10 mouse cellular contexts compared by ENCODE assay signal in the genomic region with DNA sequence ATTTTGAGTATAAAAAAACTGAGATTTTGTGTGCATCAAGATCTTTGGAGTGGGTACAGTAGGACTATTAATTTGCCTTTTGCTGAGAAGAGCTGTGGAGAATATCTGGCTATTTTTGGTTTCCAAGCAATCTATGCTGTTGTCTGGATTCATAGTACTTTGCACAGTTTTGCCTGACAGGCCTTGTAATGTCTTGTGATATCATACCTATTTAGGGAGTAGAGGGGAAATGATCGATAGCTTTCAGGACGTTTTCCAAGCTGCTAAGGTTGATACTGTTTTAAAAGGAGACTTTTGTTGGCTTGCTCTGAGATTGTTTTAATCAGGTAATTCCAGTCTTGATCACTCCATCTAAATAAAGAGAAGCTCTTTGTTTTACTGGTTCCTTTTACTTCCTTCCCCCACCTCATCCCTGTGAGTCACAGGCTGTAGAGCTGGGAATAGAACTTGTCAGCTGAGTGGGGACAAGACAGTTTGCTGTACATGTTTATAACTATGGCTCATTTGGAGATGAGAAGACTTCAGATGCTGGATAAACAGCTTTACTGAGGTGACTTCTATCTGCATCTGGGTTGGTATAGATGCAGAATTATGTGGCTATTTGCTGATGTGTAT. TPM values are rescaled to one million over a fixed set of nuclear protein-coding genes. Genes with fewer than 3 reads are reported as not detected.
DNase-seq lines count a peak whose midpoint lies in the region; ATAC-seq and TF ChIP-seq lines count a peak whose summit lies in the region.
"Had no signal": no experiment of that assay in that cellular context is flagged by ENCODE, and none has a peak within 500 bp of the region (broad histone marks: within the 10 kb centered on the region; RNA-seq: fewer than 3 reads in every experiment).

No protein-coding gene starts in this region.

- peak overlapping the region; percentile 62 for H3K4me2 ChIP-seq in heart, embryonic 12.5 days
- 0 out of 2 replicates have a peak overlapping the region, but pooled peaks have one; percentile 5 for H3K4me2 ChIP-seq in stomach, embryonic 14.5 days (replicated peaks; ENCODE audit: low read depth, low read length)
- H3K4me2 ChIP-seq: lung, embryonic 15.5 days had no signal

- no peak for TF ChIP-seq POLR2A in liver, adult 2 months (IDR thresholded peaks at IDR 0.05; ENCODE audit: extremely low read depth, insufficient read depth, low read length)

- peaks cover 27% of the 10 kb centered on the region for H3K4me1 ChIP-seq in liver, adult 2 months (ENCODE audit: control insufficient read depth, insufficient read depth, low read length)
- peaks cover 31% of the 10 kb centered on the region for H3K4me1 ChIP-seq in heart, embryonic 12.5 days (replicated peaks)
- H3K4me1 ChIP-seq in stomach, embryonic 14.5 days (ENCODE audit: control insufficient read depth, insufficient read depth, low read length) = peaks cover 13% of the 10 kb centered on the region

- H3K27ac ChIP-seq in liver, adult 2 months (replicated peaks; ENCODE audit: insufficient read depth, low read depth, low read length) = peak overlapping the region; percentile 48
- H3K27ac ChIP-seq in heart, embryonic 12.5 days (ENCODE audit: poor library complexity, severe bottlenecking) = peak overlapping the region; percentile 95
- H3K27ac ChIP-seq in stomach, embryonic 14.5 days (ENCODE audit: low read length) = peak overlapping the region; percentile 53; the same call in 1 of the 2 replicates
- H3K27ac ChIP-seq: lung, embryonic 15.5 days had no signal

- H3K27me3 ChIP-seq in liver, adult 2 months (ENCODE audit: control insufficient read depth, insufficient read depth, low read length) = no peaks in the 10 kb centered on the region
- H3K27me3 ChIP-seq in heart, embryonic 12.5 days (replicated peaks) = no peaks in the 10 kb centered on the region
- no peaks in the 10 kb centered on the region for H3K27me3 ChIP-seq in stomach, embryonic 14.5 days (ENCODE audit: control insufficient read depth, insufficient read depth, low read length)
- H3K27me3 ChIP-seq: CH12.LX; lung, embryonic 15.5 days had no signal

- no peaks in the 10 kb centered on the region for H3K9me3 ChIP-seq in heart, embryonic 12.5 days (replicated peaks)
- H3K9me3 ChIP-seq in stomach, embryonic 14.5 days (ENCODE audit: control insufficient read depth, low read depth, low read length) = no peaks in the 10 kb centered on the region
- H3K9me3 ChIP-seq: lung, embryonic 15.5 days had no signal

- H3K36me3 ChIP-seq in liver, adult 2 months (ENCODE audit: control insufficient read depth, insufficient read depth, low read length) = no peaks in the 10 kb centered on the region
- no peaks in the 10 kb centered on the region for H3K36me3 ChIP-seq in heart, embryonic 12.5 days
- H3K36me3 ChIP-seq in stomach, embryonic 14.5 days (ENCODE audit: control insufficient read depth, insufficient read depth, low read length) = no peaks in the 10 kb centered on the region
- H3K36me3 ChIP-seq: lung, embryonic 15.5 days had no signal

- H3K4me3 ChIP-seq in liver, adult 2 months (ENCODE audit: insufficient read depth, low read depth, low read length) = no peak overlapping the region
- peak overlapping the region; percentile 38 for H3K4me3 ChIP-seq in heart, embryonic 12.5 days
- peak overlapping the region; percentile 8; the same call in 1 of the 2 replicates for H3K4me3 ChIP-seq in stomach, embryonic 14.5 days (ENCODE audit: low read depth, low read length)
- H3K4me3 ChIP-seq: lung, embryonic 15.5 days had no signal

- no peak for TF ChIP-seq CTCF in liver, adult 2 months (IDR thresholded peaks at IDR 0.05; ENCODE audit: low read depth, low read length)

- peaks cover 33% of the 10 kb centered on the region for H3K79me2 ChIP-seq in liver, adult 2 months (ENCODE audit: control insufficient read depth, insufficient read depth, low read length)

- no peak for ATAC-seq in heart, embryonic 12.5 days (ENCODE audit: insufficient number of reproducible peaks, low FRiP score)
- ATAC-seq in stomach, embryonic 14.5 days (ENCODE audit: insufficient number of reproducible peaks, insufficient read depth, low FRiP score, low read depth) = no peak

- H3K9ac ChIP-seq in liver, adult 2 months (ENCODE audit: low read depth, low read length) = no peak overlapping the region
- peak overlapping the region; percentile 72 for H3K9ac ChIP-seq in heart, embryonic 12.5 days
- no peak overlapping the region for H3K9ac ChIP-seq in stomach, embryonic 14.5 days (replicated peaks; ENCODE audit: low read depth, low read length)
- H3K9ac ChIP-seq: lung, embryonic 15.5 days had no signal

- DNase-seq in frontal cortex, adult 2 months (ENCODE audit: extremely low spot score in 1 of 2, low spot score in 1 of 2) = peak; percentile 66 to 77
- no peak for DNase-seq in frontal cortex, postnatal 10 days (ENCODE audit: low spot score in 2 of 2)
- DNase-seq in liver, adult 2 months (ENCODE audit: extremely low read depth, low read depth, low spot score) = peak; percentile 64
- DNase-seq in liver = no peak
- no peak for DNase-seq in thymus, postnatal 14 days
- no peak for DNase-seq in kidney, postnatal 10 days

- 7% methylated on average over 2 of the region's 2 CpGs for WGBS in liver, adult 2 months
- 15% methylated on average over 2 of the region's 2 CpGs for WGBS in heart, embryonic 12.5 days
- WGBS in stomach, embryonic 14.5 days = 57% methylated on average over 2 of the region's 2 CpGs

RNA-seq across cellular contexts. Expression of gene Celf1, which starts 25.4 kb away (rescaled TPM):
- polyA plus RNA-seq in frontal cortex, adult 2 months (2012; rRNA removed) = 107 and 127 TPM in 2 replicates
- total RNA-seq in liver, adult 2 months (2014; rRNA removed) = 39.5 and 46.2 TPM in 2 replicates
- polyA plus RNA-seq in liver, adult 2 months (2012; rRNA removed) = 30.5 and 32.9 TPM in 2 replicates
- polyA plus RNA-seq in heart, embryonic 12.5 days (2016; fragmentation: Nextera tagmentation; extraction: Ambion mirVana) = 136 and 141 TPM in 2 replicates
- polyA plus RNA-seq in stomach, embryonic 14.5 days (2014; fragmentation: Nextera tagmentation; extraction: Ambion mirVana) = 71.0 and 75.1 TPM in 2 replicates

Comparison
In these comparisons a context has a peak if more than half of its experiments do, and no peak if none do; other contexts are left out.
1. DNase-seq: peak in frontal cortex, adult 2 months (2 of 2) and liver, adult 2 months (single experiment); none in frontal cortex, postnatal 10 days (0 of 2), liver (single experiment), thymus, postnatal 14 days (single experiment) and kidney, postnatal 10 days (single experiment).
2. Peak in every context shown above with its lines, with median percentiles within 50 percentile points of each other: H3K27ac ChIP-seq.